Mouse (Mus musculus) heart, embryonic 15.5 days (tissue): Measurements from ENCODE around the gene Mip. TPM values are rescaled to one million over a fixed set of nuclear protein-coding genes. Genes with fewer than 3 reads are reported as not detected.

ENCODE experiments used
- ATAC-seq: fragments of 200-750 bp; cut with Nextera tagmentation; replicated peaks from 2 replicates; pipeline ENCODE4 v1.8.0; 2017; ENCODE audit warnings: low read depth, moderate TSS enrichment; ENCODE audit not compliant: insufficient number of reproducible peaks, insufficient read depth, low FRiP score
- H3K27ac ChIP-seq: fragments of 300-500 bp; sonication (generic); 2 replicates; pipeline ENCODE4 v1.5.1; 2015; ENCODE audit warnings: mild to moderate bottlenecking, inconsistent platforms
- H3K27me3 ChIP-seq: fragments of 300-500 bp; sonication (generic); 2 replicates; pipeline ENCODE4 v1.6.1; 2015; ENCODE audit warnings: inconsistent platforms
- H3K36me3 ChIP-seq: fragments of 300-500 bp; sonication (generic); 2 replicates; pipeline ENCODE4 v1.6.1; 2015; ENCODE audit warnings: mild to moderate bottlenecking, inconsistent platforms
- H3K4me1 ChIP-seq: fragments of 300-500 bp; sonication (generic); replicated peaks from 2 replicates; pipeline ENCODE4 v1.6.1; 2015; ENCODE audit warnings: inconsistent platforms
- H3K4me2 ChIP-seq: fragments of 300-500 bp; sonication (generic); 2 replicates; pipeline ENCODE4 v1.6.1; 2015; ENCODE audit warnings: inconsistent platforms, mild to moderate bottlenecking, moderate library complexity
- H3K4me3 ChIP-seq: fragments of 300-500 bp; sonication (generic); 2 replicates; pipeline ENCODE4 v1.5.1; 2015; ENCODE audit warnings: mild to moderate bottlenecking, inconsistent platforms
- H3K9ac ChIP-seq: fragments of 300-500 bp; sonication (generic); 2 replicates; pipeline ENCODE4 v1.6.1; 2015; ENCODE audit warnings: mild to moderate bottlenecking, inconsistent platforms
- H3K9me3 ChIP-seq: fragments of 300-500 bp; sonication (generic); replicated peaks from 2 replicates; pipeline ENCODE4 v1.6.1; 2016; ENCODE audit warnings: inconsistent platforms
- WGBS: fragments of 180-500 bp; shearing (Covaris S2); methylation state at CpG from one replicate; pipeline ENCODE4 v1.1.7; 2015; ENCODE audit warnings: mixed read lengths; 5-methylcytosine and 5-hydroxymethylcytosine counted together
- polyA plus RNA-seq: library from polyadenylated mRNA; unstranded; fragments of >200 nt; fragmentation: Nextera tagmentation; extraction: Ambion mirVana; gene quantifications from 2 replicates; pipeline ENCODE4 v1.2.1, GENCODE M21; 2015

Mip gene
- 0.08 TPM in 1 of 2 replicates, not detected in the other for polyA plus RNA-seq

DNA sequence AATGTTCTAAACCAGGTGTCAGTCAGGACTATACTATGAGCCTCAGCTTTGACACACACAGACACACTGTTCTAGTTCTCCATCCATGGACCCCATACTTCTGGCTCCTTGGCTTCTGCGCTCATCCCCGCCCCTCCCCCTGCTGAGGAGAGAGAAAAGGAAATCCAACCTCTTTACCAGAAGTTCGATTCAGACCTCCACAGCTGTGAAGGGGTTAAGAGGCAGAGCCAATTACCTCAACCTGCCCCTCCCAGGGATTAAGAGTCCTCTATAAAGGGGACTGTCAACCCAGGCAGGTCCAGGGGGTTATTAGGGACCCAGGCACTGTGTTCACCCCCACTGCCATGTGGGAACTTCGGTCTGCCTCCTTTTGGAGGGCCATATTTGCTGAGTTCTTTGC is at the start of gene Mip:
Gene Mip (plus strand): TSS at position 301 of the 400 bp plus-strand sequence.
- H3K9ac ChIP-seq, result no peak within 1 kb of the TSS
- H3K4me1 ChIP-seq, result no peaks in the 10 kb centered on the region
- no peak within 1 kb of the TSS for H3K4me2 ChIP-seq
- H3K27me3 ChIP-seq, result no peaks in the 10 kb centered on the region
- WGBS, result 55% methylated on average over 4 of the region's 4 CpGs
- no peak within 1 kb of the TSS for H3K27ac ChIP-seq
- H3K36me3 ChIP-seq, result no peaks in the 10 kb centered on the region
- H3K9me3 ChIP-seq, result no peaks in the 10 kb centered on the region
- no peak for ATAC-seq
- H3K4me3 ChIP-seq, result no peak within 1 kb of the TSS

DNA sequence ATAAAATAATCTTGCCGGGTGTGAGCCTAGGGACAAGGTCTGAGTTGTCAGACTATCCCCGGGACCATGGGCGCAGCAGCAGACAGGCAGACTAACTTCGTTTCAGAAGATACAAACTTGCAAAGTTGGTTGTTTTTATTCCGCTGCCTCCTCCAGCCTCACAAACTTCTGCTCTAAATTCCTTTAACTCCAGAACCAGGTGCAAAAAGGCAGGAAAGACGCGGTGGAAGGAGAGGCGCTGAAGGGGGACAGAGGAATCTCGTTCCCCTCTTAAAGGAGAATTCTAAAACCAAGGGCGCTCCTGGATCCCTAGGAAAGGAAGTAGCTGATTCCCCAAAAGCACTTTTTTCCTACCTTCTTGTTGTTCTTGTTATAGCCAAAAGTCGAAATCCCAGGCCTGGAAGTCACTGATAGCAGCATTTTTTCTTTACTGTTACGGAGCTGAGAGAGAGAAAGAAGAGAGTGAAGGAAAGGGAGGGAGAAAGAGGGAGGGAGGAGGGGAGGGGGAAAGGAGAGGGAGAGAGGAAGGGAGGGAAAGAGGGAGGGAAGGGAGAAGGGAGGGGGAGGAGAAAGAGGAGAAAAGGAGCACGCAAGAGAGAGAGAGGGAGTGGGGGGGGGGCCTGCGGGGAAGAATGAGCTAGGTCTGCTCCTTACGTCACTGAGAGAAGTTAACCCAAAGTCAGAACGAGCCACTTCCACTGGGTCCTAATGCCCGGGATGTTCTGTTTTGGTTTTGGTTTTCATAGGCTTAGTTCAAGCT is 49.5 kb upstream of the Mip start:
- peak overlapping the region; percentile 60 for H3K4me3 ChIP-seq
- peak overlapping the region; percentile 90 for H3K27ac ChIP-seq
- H3K27me3 ChIP-seq, result no peaks in the 10 kb centered on the region
- no peaks in the 10 kb centered on the region for H3K9me3 ChIP-seq
- peaks cover 22% of the 10 kb centered on the region for H3K4me1 ChIP-seq
- peak overlapping the region; percentile 65 for H3K4me2 ChIP-seq
- no peaks in the 10 kb centered on the region for H3K36me3 ChIP-seq
- ATAC-seq, result peak; percentile 84
- peak overlapping the region; percentile 60 for H3K9ac ChIP-seq
- WGBS, result 1% methylated on average over 17 of the region's 17 CpGs

- WGBS, result 81% methylated on average over 4 of the region's 4 CpGs
- H3K9me3 ChIP-seq, result no peaks in the 10 kb centered on the region
- H3K4me1 ChIP-seq, result peaks cover 22% of the 10 kb centered on the region
- H3K27ac ChIP-seq, result peak overlapping the region; percentile 37; the same call in 1 of the 2 replicates
- H3K4me3 ChIP-seq, result no peak overlapping the region
- no peaks in the 10 kb centered on the region for H3K36me3 ChIP-seq
- no peak for ATAC-seq
- no peaks in the 10 kb centered on the region for H3K27me3 ChIP-seq
- no peak overlapping the region for H3K9ac ChIP-seq
- no peak overlapping the region for H3K4me2 ChIP-seq
Measured at GRCm38 (mm10) chr10:128177316-128177715, 48.3 kb upstream of the Mip start.

DNA sequence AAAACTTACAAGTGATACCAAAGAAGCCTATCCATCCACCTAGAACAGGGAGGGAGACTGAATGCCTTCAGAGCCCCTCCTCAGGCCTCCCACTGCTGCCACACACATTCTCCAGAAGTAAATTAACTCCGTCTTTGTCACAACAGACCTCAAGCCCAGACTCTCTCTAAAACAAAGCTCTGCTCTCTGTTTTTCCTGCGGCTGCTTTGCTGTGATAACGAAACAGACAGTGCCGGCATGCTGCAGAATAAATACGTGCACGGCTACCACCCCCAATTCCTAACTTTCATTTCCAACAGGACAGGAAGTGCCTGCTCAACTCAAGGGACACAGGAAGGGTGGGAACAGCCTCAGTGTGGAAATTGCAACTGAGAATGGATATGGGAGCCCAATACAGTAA is 45.6 kb upstream of the Mip start, which contains the start of gene Rbms2:
Gene Rbms2 (minus strand): TSS at position 309 of the 400 bp plus-strand sequence.
- ATAC-seq, result peak; percentile 58
- Histone ChIP-seq H3K4me1 (peaks cover 10% of the 10 kb centered on the region), H3K36me3 (no peaks in the 10 kb centered on the region), H3K27me3 (no peaks in the 10 kb centered on the region), H3K27ac (peak within 1 kb of the TSS; percentile 74), H3K4me3 (peak within 1 kb of the TSS; percentile 39), H3K9me3 (no peaks in the 10 kb centered on the region), H3K9ac (peak within 1 kb of the TSS; percentile 37), H3K4me2 (peak within 1 kb of the TSS; percentile 51)
- 4% methylated on average over 6 of the region's 6 CpGs for WGBS

- Histone ChIP-seq H3K4me1 (peaks cover 7% of the 10 kb centered on the region; the same call in 1 of the 2 replicates), H3K9ac (no peak overlapping the region), H3K27me3 (no peaks in the 10 kb centered on the region), H3K4me2 (no peak overlapping the region), H3K9me3 (no peaks in the 10 kb centered on the region), H3K36me3 (no peaks in the 10 kb centered on the region), H3K4me3 (no peak overlapping the region), H3K27ac (no peak overlapping the region)
- WGBS, result 76% methylated on average over 2 of the region's 2 CpGs
- no peak for ATAC-seq
Measured at GRCm38 (mm10) chr10:128184296-128184695, 41.3 kb upstream of the Mip start.

- H3K4me2 ChIP-seq, result no peak overlapping the region
- no peaks in the 10 kb centered on the region for H3K36me3 ChIP-seq
- H3K4me1 ChIP-seq, result 0 out of 2 replicates have a peak, but pooled peaks cover 2% of the 10 kb centered on the region
- no peak for ATAC-seq
- no peaks in the 10 kb centered on the region for H3K27me3 ChIP-seq
- 72% methylated on average over 6 of the region's 6 CpGs for WGBS
- no peak overlapping the region for H3K9ac ChIP-seq
- H3K27ac ChIP-seq, result no peak overlapping the region
- H3K9me3 ChIP-seq, result no peaks in the 10 kb centered on the region
- H3K4me3 ChIP-seq, result no peak overlapping the region
Measured at GRCm38 (mm10) chr10:128185277-128185940, 40.2 kb upstream of the Mip start.

- Histone ChIP-seq H3K27ac (no peak overlapping the region), H3K9me3 (no peaks in the 10 kb centered on the region), H3K36me3 (no peaks in the 10 kb centered on the region), H3K4me2 (no peak overlapping the region), H3K4me1 (0 out of 2 replicates have a peak, but pooled peaks cover 2% of the 10 kb centered on the region), H3K9ac (no peak overlapping the region), H3K27me3 (no peaks in the 10 kb centered on the region), H3K4me3 (no peak overlapping the region)
- peak; percentile 39; the same call in 1 of the 2 replicates for ATAC-seq
- WGBS, result 53% methylated on average over 2 of the region's 2 CpGs
Measured at GRCm38 (mm10) chr10:128185959-128186358, 39.7 kb upstream of the Mip start.

DNA sequence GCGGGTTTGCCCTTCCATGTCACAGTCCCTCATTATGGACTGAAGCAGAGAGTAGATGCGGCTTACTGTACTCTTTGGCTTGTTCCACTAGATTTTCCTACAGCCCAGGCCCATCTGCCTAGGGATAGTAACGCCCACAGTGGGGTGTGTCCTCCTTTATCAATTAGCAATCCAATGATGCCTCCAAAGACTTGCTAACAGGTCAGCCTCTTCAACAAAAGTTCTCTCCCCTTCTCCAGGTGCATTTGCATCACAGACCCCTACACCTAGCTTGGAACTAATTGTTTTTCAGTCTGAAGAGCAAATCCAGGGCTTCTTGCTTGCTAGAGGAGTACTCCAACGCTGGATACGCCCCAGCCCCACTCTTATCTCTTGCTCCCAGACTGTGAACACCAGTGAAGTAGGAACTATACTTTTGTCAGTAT is 38.4 kb upstream of the Mip start:
- Histone ChIP-seq H3K4me1 (0 out of 2 replicates have a peak, but pooled peaks cover 2% of the 10 kb centered on the region), H3K36me3 (no peaks in the 10 kb centered on the region), H3K27ac (no peak overlapping the region), H3K9me3 (no peaks in the 10 kb centered on the region), H3K4me2 (no peak overlapping the region), H3K4me3 (no peak overlapping the region), H3K9ac (no peak overlapping the region), H3K27me3 (no peaks in the 10 kb centered on the region)
- 64% methylated on average over 5 of the region's 5 CpGs for WGBS
- ATAC-seq, result no peak

DNA sequence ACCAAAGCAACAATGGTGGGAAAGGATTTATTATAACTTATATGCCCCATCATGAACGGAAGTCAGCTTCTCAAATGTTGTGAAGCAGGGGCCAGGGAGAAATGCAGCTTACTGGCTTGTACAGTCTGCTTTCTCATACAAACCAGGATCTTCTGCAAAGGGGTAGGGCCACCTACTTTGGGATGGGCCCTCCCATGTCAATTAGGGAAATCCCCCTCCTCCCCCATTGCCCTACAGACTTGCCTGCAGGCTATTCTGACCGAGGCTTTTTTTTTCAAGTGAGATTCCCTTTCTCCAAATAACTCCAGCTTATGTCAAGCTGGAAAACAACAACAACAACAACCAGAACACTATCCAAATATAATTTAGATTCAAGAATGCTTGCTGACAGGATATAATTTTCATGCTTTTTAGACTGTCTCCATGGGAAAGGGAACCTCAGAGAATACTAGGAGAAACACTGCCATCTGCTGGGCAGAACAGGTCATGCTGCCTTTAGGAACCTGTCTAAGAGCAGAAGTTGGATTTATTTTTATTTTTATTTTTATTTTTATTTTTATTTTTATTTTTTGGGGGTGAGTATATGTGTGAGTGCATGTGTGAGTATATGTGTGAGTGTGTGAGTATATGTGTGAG is 37.3 kb upstream of the Mip start:
- H3K9ac ChIP-seq, result no peak overlapping the region
- no peak overlapping the region for H3K4me3 ChIP-seq
- H3K4me1 ChIP-seq, result 0 out of 2 replicates have a peak, but pooled peaks cover 2% of the 10 kb centered on the region
- H3K36me3 ChIP-seq, result no peaks in the 10 kb centered on the region
- no peak overlapping the region for H3K27ac ChIP-seq
- 50% methylated on average over 2 of the region's 2 CpGs for WGBS
- no peak overlapping the region for H3K4me2 ChIP-seq
- no peak for ATAC-seq
- no peaks in the 10 kb centered on the region for H3K9me3 ChIP-seq
- H3K27me3 ChIP-seq, result no peaks in the 10 kb centered on the region

GRCm38 (mm10) chr10:128191472-128191871 is 34.2 kb upstream of the Mip start:
- H3K9ac ChIP-seq, result no peak overlapping the region
- peaks cover 18% of the 10 kb centered on the region for H3K27me3 ChIP-seq
- H3K4me3 ChIP-seq, result no peak overlapping the region
- H3K27ac ChIP-seq, result no peak overlapping the region
- H3K4me1 ChIP-seq, result peaks cover 17% of the 10 kb centered on the region
- H3K9me3 ChIP-seq, result no peaks in the 10 kb centered on the region
- ATAC-seq, result no peak
- no peaks in the 10 kb centered on the region for H3K36me3 ChIP-seq
- 45% methylated on average over 2 of the region's 2 CpGs for WGBS
- H3K4me2 ChIP-seq, result no peak overlapping the region
